Mouse (Mus musculus) limb, embryonic 11.5 days (tissue): ENCODE data around the gene Prkca. TPM values are rescaled to one million over a fixed set of nuclear protein-coding genes. Genes with fewer than 3 reads are reported as not detected.

ENCODE experiments used
- ATAC-seq: fragments of 200-750 bp; cut with Nextera tagmentation; 2 replicates; pipeline ENCODE4 v1.8.0; 2017; ENCODE audit warnings: low read depth; ENCODE audit not compliant: insufficient number of reproducible peaks, low FRiP score, low TSS enrichment
- DNase-seq: peaks from one replicate; pipeline ENCODE4 v3.0.0-alpha.2; 2015; ENCODE audit warnings: low spot score
- H3K27ac ChIP-seq: fragments of 300-500 bp; sonication (generic); replicated peaks from 2 replicates; pipeline ENCODE4 v1.5.1; 2014; ENCODE audit warnings: low read depth, mild to moderate bottlenecking, low read length
- H3K27me3 ChIP-seq: fragments of 300-500 bp; sonication (generic); 2 replicates; pipeline ENCODE4 v1.6.1; 2014; ENCODE audit warnings: mild to moderate bottlenecking, low read length, mixed read lengths; ENCODE audit not compliant: control insufficient read depth, insufficient read depth
- H3K36me3 ChIP-seq: fragments of 300-500 bp; sonication (generic); 2 replicates; pipeline ENCODE4 v1.6.1; 2014; ENCODE audit warnings: mild to moderate bottlenecking, low read length, moderate library complexity, mixed read lengths; ENCODE audit not compliant: control insufficient read depth, insufficient read depth
- H3K4me1 ChIP-seq: fragments of 300-500 bp; sonication (generic); 2 replicates; pipeline ENCODE4 v1.6.1; 2014; ENCODE audit warnings: low read length, mixed read lengths; ENCODE audit not compliant: control insufficient read depth, insufficient read depth
- H3K4me2 ChIP-seq: fragments of 300-500 bp; sonication (generic); 2 replicates; pipeline ENCODE4 v1.6.1; 2014; ENCODE audit warnings: low read depth, mild to moderate bottlenecking, moderate library complexity; ENCODE audit not compliant: severe bottlenecking
- H3K4me3 ChIP-seq: fragments of 300-500 bp; sonication (generic); 2 replicates; pipeline ENCODE4 v1.5.1; 2014; ENCODE audit warnings: low read depth, low read length
- H3K9ac ChIP-seq: fragments of 300-500 bp; sonication (generic); 2 replicates; pipeline ENCODE4 v1.6.1; 2014; ENCODE audit warnings: mild to moderate bottlenecking, low read length
- H3K9me3 ChIP-seq: fragments of 300-500 bp; sonication (generic); 2 replicates; pipeline ENCODE4 v1.6.1; 2016; ENCODE audit warnings: low read length; ENCODE audit not compliant: control insufficient read depth
- WGBS: fragments of 180-500 bp; shearing (Covaris S2); extraction: QIAGEN DNeasy Blood & Tissue Kit; methylation state at CpG from one replicate; pipeline ENCODE4 v1.1.7; 2014; 5-methylcytosine and 5-hydroxymethylcytosine counted together
- polyA plus RNA-seq: library from polyadenylated mRNA; unstranded; fragments of >200 nt; fragmentation: Nextera tagmentation; extraction: Ambion mirVana; gene quantifications from 2 replicates; pipeline ENCODE4 v1.2.1, GENCODE M21; 2014

Gene Prkca
- polyA plus RNA-seq, 1 experiment from 2014 or later = 6.3 TPM

- WGBS = 79% methylated on average over 5 of the region's 5 CpGs
- no peaks in the 10 kb centered on the region for H3K36me3 ChIP-seq
- no peak for DNase-seq
- H3K27ac ChIP-seq = no peak overlapping the region
- H3K27me3 ChIP-seq = no peaks in the 10 kb centered on the region
- H3K4me1 ChIP-seq = no peaks in the 10 kb centered on the region
- H3K9me3 ChIP-seq = no peaks in the 10 kb centered on the region
- no peak for ATAC-seq
- H3K4me2 ChIP-seq = no peak overlapping the region
- H3K9ac ChIP-seq = no peak overlapping the region
- no peak overlapping the region for H3K4me3 ChIP-seq
These were observed 31.2 kb downstream of the Prkca start for GRCm38 (mm10) chr11:108312516-108312915.

GRCm38 (mm10) chr11:108311912-108312311, 31.8 kb downstream of the Prkca start:
- no peak for ATAC-seq
- Histone ChIP-seq H3K27me3 (no peaks in the 10 kb centered on the region), H3K9me3 (no peaks in the 10 kb centered on the region), H3K36me3 (no peaks in the 10 kb centered on the region), H3K4me3 (no peak overlapping the region), H3K27ac (no peak overlapping the region), H3K4me2 (no peak overlapping the region), H3K4me1 (no peaks in the 10 kb centered on the region), H3K9ac (no peak overlapping the region)
- DNase-seq = no peak
- 83% methylated on average over 2 of the region's 2 CpGs for WGBS

GRCm38 (mm10) chr11:108309791-108310190, 33.9 kb downstream of the Prkca start:
- no peaks in the 10 kb centered on the region for H3K36me3 ChIP-seq
- WGBS = 86% methylated on average over 5 of the region's 5 CpGs
- H3K4me1 ChIP-seq = no peaks in the 10 kb centered on the region
- H3K4me2 ChIP-seq = no peak overlapping the region
- DNase-seq (no peak), ATAC-seq (no peak)
- H3K9ac ChIP-seq = no peak overlapping the region
- H3K27ac ChIP-seq = no peak overlapping the region
- H3K9me3 ChIP-seq = no peaks in the 10 kb centered on the region
- no peaks in the 10 kb centered on the region for H3K27me3 ChIP-seq
- H3K4me3 ChIP-seq = no peak overlapping the region

GRCm38 (mm10) chr11:108308253-108308652, 35.5 kb downstream of the Prkca start:
- H3K9me3 ChIP-seq = no peaks in the 10 kb centered on the region

GRCm38 (mm10) chr11:108307258-108307657, 36.5 kb downstream of the Prkca start:
- ATAC-seq (no peak), DNase-seq (no peak)
- no peaks in the 10 kb centered on the region for H3K4me1 ChIP-seq
- H3K27ac ChIP-seq = no peak overlapping the region
- no peaks in the 10 kb centered on the region for H3K9me3 ChIP-seq
- no peak overlapping the region for H3K9ac ChIP-seq
- no peaks in the 10 kb centered on the region for H3K27me3 ChIP-seq
- no peaks in the 10 kb centered on the region for H3K36me3 ChIP-seq
- no peak overlapping the region for H3K4me3 ChIP-seq
- H3K4me2 ChIP-seq = no peak overlapping the region
- WGBS = 59% methylated on average over 7 of the region's 7 CpGs

More at GRCm38 (mm10) chr11:108308253-108308652, 35.5 kb downstream of the Prkca start:
- H3K27me3 ChIP-seq = no peaks in the 10 kb centered on the region
- no peak for ATAC-seq
- no peak overlapping the region for H3K4me3 ChIP-seq
- no peak overlapping the region for H3K27ac ChIP-seq
- no peak overlapping the region for H3K9ac ChIP-seq
- H3K36me3 ChIP-seq = no peaks in the 10 kb centered on the region
- H3K4me2 ChIP-seq = no peak overlapping the region
- DNase-seq = no peak
- WGBS = 95% methylated on average over 5 of the region's 5 CpGs
- no peaks in the 10 kb centered on the region for H3K4me1 ChIP-seq

- H3K9me3 ChIP-seq = no peaks in the 10 kb centered on the region
- DNase-seq (no peak), ATAC-seq (no peak)
- H3K36me3 ChIP-seq = no peaks in the 10 kb centered on the region
- no peak overlapping the region for H3K9ac ChIP-seq
- H3K27me3 ChIP-seq = no peaks in the 10 kb centered on the region
- H3K27ac ChIP-seq = no peak overlapping the region
- no peak overlapping the region for H3K4me3 ChIP-seq
- 88% methylated on average over 4 of the region's 4 CpGs for WGBS
- no peak overlapping the region for H3K4me2 ChIP-seq
- H3K4me1 ChIP-seq = peaks cover 6% of the 10 kb centered on the region
These were observed 39.9 kb downstream of the Prkca start for GRCm38 (mm10) chr11:108303787-108304186.

- no peak for ATAC-seq
- Histone ChIP-seq H3K4me3 (no peak overlapping the region), H3K4me1 (peaks cover 6% of the 10 kb centered on the region), H3K4me2 (no peak overlapping the region), H3K27ac (no peak overlapping the region), H3K36me3 (no peaks in the 10 kb centered on the region), H3K27me3 (no peaks in the 10 kb centered on the region), H3K9me3 (no peaks in the 10 kb centered on the region), H3K9ac (no peak overlapping the region)
- WGBS = 64% methylated on average over 10 of the region's 10 CpGs
- DNase-seq = no peak
These were observed 41.8 kb downstream of the Prkca start for GRCm38 (mm10) chr11:108301796-108302490.

GRCm38 (mm10) chr11:108301036-108301435, 42.7 kb downstream of the Prkca start:
- 77% methylated on average over 6 of the region's 6 CpGs for WGBS
- no peak overlapping the region for H3K4me3 ChIP-seq
- no peaks in the 10 kb centered on the region for H3K36me3 ChIP-seq
- no peak overlapping the region for H3K4me2 ChIP-seq
- peaks cover 6% of the 10 kb centered on the region for H3K4me1 ChIP-seq
- H3K9ac ChIP-seq = no peak overlapping the region
- ATAC-seq (no peak), DNase-seq (no peak)
- no peaks in the 10 kb centered on the region for H3K9me3 ChIP-seq
- no peaks in the 10 kb centered on the region for H3K27me3 ChIP-seq
- H3K27ac ChIP-seq = no peak overlapping the region

- Histone ChIP-seq H3K27ac (no peak overlapping the region), H3K36me3 (no peaks in the 10 kb centered on the region), H3K4me2 (no peak overlapping the region), H3K4me1 (peaks cover 6% of the 10 kb centered on the region), H3K4me3 (no peak overlapping the region), H3K9ac (no peak overlapping the region), H3K27me3 (no peaks in the 10 kb centered on the region), H3K9me3 (no peaks in the 10 kb centered on the region)
- WGBS = 86% methylated on average over 1 of the region's 1 CpGs
- no peak for DNase-seq
- ATAC-seq = no peak
These were observed 43.3 kb downstream of the Prkca start for GRCm38 (mm10) chr11:108300443-108300842.
